Mouse (Mus musculus): ENCODE measurements around the gene Zbtb7b.

GRCm38 (mm10) chr3:89434532-89434931 is 40.0 kb upstream of the Zbtb7b start:
- TF ChIP-seq CTCF (conservative IDR thresholded peaks at IDR 0.05; ENCODE audit: low read length) (no peak), NANOG (IDR thresholded peaks at IDR 0.05; ENCODE audit: borderline replicate concordance, low read length) (no peak), POU5F1 (IDR thresholded peaks at IDR 0.05; ENCODE audit: borderline replicate concordance, low read length) (no peak)

Data from E14TG2a.4 (cell line).